Mouse (Mus musculus): ENCODE data around the gene Gtf2h1. TPM values are rescaled to one million over a fixed set of nuclear protein-coding genes. Genes with fewer than 3 reads are reported as not detected.

Gene Gtf2h1
- polyA plus RNA-seq, 2 experiments: 13.4 to 27.8 TPM

- 59% methylated on average over 11 of the region's 11 CpGs for WGBS (ENCODE audit: insufficient replicate concordance)
- H3K4me1 ChIP-seq (replicated peaks; ENCODE audit: control insufficient read depth in 2 of 2, insufficient read depth in 2 of 2, low read length in 1 of 2): 0 out of 4 replicates have a peak, but pooled peaks cover 0 to 3% of the 10 kb centered on the region in 2 experiments
- TF ChIP-seq EP300 (IDR thresholded peaks at IDR 0.05; ENCODE audit: low read depth): no peak
- TF ChIP-seq CTCF (IDR thresholded peaks at IDR 0.05; ENCODE audit: low read depth): no peak
- no peak overlapping the region for H3K4me3 ChIP-seq (ENCODE audit: insufficient read depth in 1 of 2, low read depth in 2 of 2, low read length in 2 of 2)
- H3K36me3 ChIP-seq (replicated peaks; ENCODE audit: control insufficient read depth, insufficient read depth, low read depth): no peaks in the 10 kb centered on the region; the same call in 1 of the 2 replicates
- H3K9ac ChIP-seq (replicated peaks): no peak overlapping the region
- H3K4me2 ChIP-seq (ENCODE audit: low read depth): no peak overlapping the region
- DNase-seq (ENCODE audit: low read depth in 3 of 3, low spot score in 3 of 3) (no peak), ATAC-seq (ENCODE audit: insufficient read depth) (no peak)
- no peaks in the 10 kb centered on the region for H3K9me3 ChIP-seq (ENCODE audit: control insufficient read depth, low read length)
- H3K27me3 ChIP-seq (ENCODE audit: control insufficient read depth, insufficient read depth, low read length): no peaks in the 10 kb centered on the region
- no peak overlapping the region for H3K27ac ChIP-seq
These were observed 34.7 kb upstream of the Gtf2h1 start for GRCm38 (mm10) chr7:46761049-46761795.

GRCm38 (mm10) chr7:46762601-46763000 is 33.3 kb upstream of the Gtf2h1 start:
- H3K27me3 ChIP-seq (ENCODE audit: control insufficient read depth, insufficient read depth, low read length): no peaks in the 10 kb centered on the region
- DNase-seq (ENCODE audit: low read depth in 3 of 3, low spot score in 3 of 3): no peak
- H3K27ac ChIP-seq: no peak overlapping the region
- TF ChIP-seq EP300 (IDR thresholded peaks at IDR 0.05; ENCODE audit: low read depth): no peak
- no peak for TF ChIP-seq CTCF (IDR thresholded peaks at IDR 0.05; ENCODE audit: low read depth)
- ATAC-seq (ENCODE audit: insufficient read depth): no peak
- no peak overlapping the region for H3K9ac ChIP-seq (replicated peaks)
- H3K9me3 ChIP-seq (ENCODE audit: control insufficient read depth, low read length): no peaks in the 10 kb centered on the region
- H3K36me3 ChIP-seq (replicated peaks; ENCODE audit: control insufficient read depth, insufficient read depth, low read depth): no peaks in the 10 kb centered on the region; the same call in none of the 2 replicates
- H3K4me3 ChIP-seq (ENCODE audit: insufficient read depth in 1 of 2, low read depth in 2 of 2, low read length in 2 of 2): no peak overlapping the region
- WGBS (ENCODE audit: insufficient replicate concordance): 78% methylated on average over 5 of the region's 5 CpGs
- H3K4me1 ChIP-seq (replicated peaks; ENCODE audit: control insufficient read depth in 2 of 2, insufficient read depth in 2 of 2, low read length in 1 of 2): 0 out of 4 replicates have a peak, but pooled peaks cover 0 to 3% of the 10 kb centered on the region in 2 experiments
- H3K4me2 ChIP-seq (ENCODE audit: low read depth): no peak overlapping the region

- H3K9me3 ChIP-seq (ENCODE audit: control insufficient read depth, low read length): no peaks in the 10 kb centered on the region
- no peak for DNase-seq (ENCODE audit: low read depth in 3 of 3, low spot score in 3 of 3)
- no peak overlapping the region for H3K4me3 ChIP-seq (ENCODE audit: insufficient read depth in 1 of 2, low read depth in 2 of 2, low read length in 2 of 2)
- H3K27ac ChIP-seq: no peak overlapping the region
- no peaks in the 10 kb centered on the region for H3K27me3 ChIP-seq (ENCODE audit: control insufficient read depth, insufficient read depth, low read length)
- TF ChIP-seq EP300 (IDR thresholded peaks at IDR 0.05; ENCODE audit: low read depth): no peak
- no peak for TF ChIP-seq CTCF (IDR thresholded peaks at IDR 0.05; ENCODE audit: low read depth)
- no peak overlapping the region for H3K4me2 ChIP-seq (ENCODE audit: low read depth)
- H3K9ac ChIP-seq (replicated peaks): no peak overlapping the region
- peaks cover 2% of the 10 kb centered on the region for H3K36me3 ChIP-seq (replicated peaks; ENCODE audit: control insufficient read depth, insufficient read depth, low read depth)
- no peak for ATAC-seq (ENCODE audit: insufficient read depth)
- 79% methylated on average over 8 of the region's 8 CpGs for WGBS (ENCODE audit: insufficient replicate concordance)
- 0 out of 4 replicates have a peak, but pooled peaks cover 0 to 3% of the 10 kb centered on the region in 2 experiments for H3K4me1 ChIP-seq (replicated peaks; ENCODE audit: control insufficient read depth in 2 of 2, insufficient read depth in 2 of 2, low read length in 1 of 2)
These were observed 31.2 kb upstream of the Gtf2h1 start for GRCm38 (mm10) chr7:46764672-46765071.

- H3K9me3 ChIP-seq (ENCODE audit: control insufficient read depth, low read length): no peaks in the 10 kb centered on the region
- no peak for ATAC-seq (ENCODE audit: insufficient read depth)
- H3K36me3 ChIP-seq (replicated peaks; ENCODE audit: control insufficient read depth, insufficient read depth, low read depth): peaks cover 2% of the 10 kb centered on the region
- H3K9ac ChIP-seq (replicated peaks): no peak overlapping the region
- no peak overlapping the region for H3K4me2 ChIP-seq (ENCODE audit: low read depth)
- no peak for TF ChIP-seq EP300 (IDR thresholded peaks at IDR 0.05; ENCODE audit: low read depth)
- H3K27me3 ChIP-seq (ENCODE audit: control insufficient read depth, insufficient read depth, low read length): no peaks in the 10 kb centered on the region
- DNase-seq (ENCODE audit: low read depth in 3 of 3, low spot score in 3 of 3): no peak
- H3K27ac ChIP-seq: no peak overlapping the region
- no peak overlapping the region for H3K4me3 ChIP-seq (ENCODE audit: insufficient read depth in 1 of 2, low read depth in 2 of 2, low read length in 2 of 2)
- no peaks in the 10 kb centered on the region for H3K4me1 ChIP-seq (replicated peaks; ENCODE audit: control insufficient read depth in 2 of 2, insufficient read depth in 2 of 2, low read length in 1 of 2)
These were observed 28.5 kb upstream of the Gtf2h1 start for GRCm38 (mm10) chr7:46767371-46767770.

- Histone ChIP-seq H3K4me3 (ENCODE audit: insufficient read depth in 1 of 2, low read depth in 2 of 2, low read length in 2 of 2) (no peak overlapping the region), H3K27ac (no peak overlapping the region), H3K9ac (replicated peaks) (no peak overlapping the region), H3K4me2 (ENCODE audit: low read depth) (no peak overlapping the region), H3K9me3 (ENCODE audit: control insufficient read depth, low read length) (no peaks in the 10 kb centered on the region), H3K36me3 (replicated peaks; ENCODE audit: control insufficient read depth, insufficient read depth, low read depth) (peaks cover 7% of the 10 kb centered on the region), H3K27me3 (ENCODE audit: control insufficient read depth, insufficient read depth, low read length) (no peaks in the 10 kb centered on the region), H3K4me1 (replicated peaks; ENCODE audit: control insufficient read depth in 2 of 2, insufficient read depth in 2 of 2, low read length in 1 of 2) (no peaks in the 10 kb centered on the region)
- no peak for DNase-seq (ENCODE audit: low read depth in 3 of 3, low spot score in 3 of 3)
- TF ChIP-seq CTCF (IDR thresholded peaks at IDR 0.05; ENCODE audit: low read depth) (no peak), EP300 (IDR thresholded peaks at IDR 0.05; ENCODE audit: low read depth) (no peak)
- WGBS (ENCODE audit: insufficient replicate concordance): 82% methylated on average over 7 of the region's 7 CpGs
- ATAC-seq (ENCODE audit: insufficient read depth): no peak
These were observed 27.5 kb upstream of the Gtf2h1 start for GRCm38 (mm10) chr7:46768451-46768850.
